Mouse (Mus musculus): ENCODE measurements at regions not wholly inside any gene's neighbourhood (a gene's known extent, or its start where the extent isn't known, plus 50 kb on each side); places are given as distances from the start of the nearest gene placed in this dataset.
"Not testable (repeated sequence)": the region's sequence is repeated elsewhere in the genome, so short reads cannot be mapped to it uniquely, and the experiment has no call there.

GRCm38 (mm10) chr14:14478159-14478558, 77.1 kb downstream of the Olfr721-ps1 start:
- intact Hi-C loops (cut with DNase I; ENCODE audit: low total_unique reads); DNase-seq: not testable (repeated sequence)

DNA sequence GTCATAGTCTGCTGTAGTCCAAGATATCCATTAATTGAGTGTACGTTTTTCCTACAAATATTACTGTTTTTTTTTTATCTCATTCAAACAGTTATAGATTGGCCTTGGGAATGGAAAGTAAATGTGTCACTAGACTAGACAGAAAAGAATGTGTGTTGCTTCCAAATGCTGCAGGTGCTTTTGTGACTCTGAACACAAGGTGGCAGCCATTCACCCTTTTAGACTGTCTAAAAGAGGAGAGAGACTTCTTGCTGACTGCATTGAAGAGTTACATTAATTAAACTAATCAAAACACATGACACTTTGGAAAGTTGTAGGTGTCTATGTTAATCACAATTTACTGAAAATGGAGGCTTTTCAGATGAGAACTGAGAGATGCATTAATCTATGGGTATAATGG, 80.7 kb downstream of the Olfr721-ps1 start:
- no peak for DNase-seq
- intact Hi-C loops (cut with DNase I; ENCODE audit: low total_unique reads), result no loop called here

DNA sequence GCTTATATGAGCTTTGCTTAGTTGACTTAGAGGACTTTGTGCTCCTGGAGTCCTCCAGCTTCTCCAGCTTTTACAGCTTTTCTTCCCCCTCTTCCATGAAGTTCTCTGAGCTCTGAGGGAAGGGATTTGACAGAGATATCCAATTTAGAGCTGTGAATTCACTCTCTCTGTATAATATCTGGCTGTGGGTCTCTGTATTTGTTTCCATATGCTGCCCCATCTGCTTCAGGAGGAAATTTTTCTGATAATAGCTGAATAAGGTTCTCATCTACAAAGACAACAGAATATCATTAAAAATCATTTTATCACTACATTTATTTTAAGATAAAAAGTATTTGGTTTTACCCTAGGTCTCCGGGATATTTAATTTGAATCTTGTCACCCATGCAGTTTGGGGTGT, 85.3 kb downstream of the Olfr721-ps1 start:
- no peak for DNase-seq
- intact Hi-C loops (cut with DNase I; ENCODE audit: low total_unique reads), result no loop called here

DNA sequence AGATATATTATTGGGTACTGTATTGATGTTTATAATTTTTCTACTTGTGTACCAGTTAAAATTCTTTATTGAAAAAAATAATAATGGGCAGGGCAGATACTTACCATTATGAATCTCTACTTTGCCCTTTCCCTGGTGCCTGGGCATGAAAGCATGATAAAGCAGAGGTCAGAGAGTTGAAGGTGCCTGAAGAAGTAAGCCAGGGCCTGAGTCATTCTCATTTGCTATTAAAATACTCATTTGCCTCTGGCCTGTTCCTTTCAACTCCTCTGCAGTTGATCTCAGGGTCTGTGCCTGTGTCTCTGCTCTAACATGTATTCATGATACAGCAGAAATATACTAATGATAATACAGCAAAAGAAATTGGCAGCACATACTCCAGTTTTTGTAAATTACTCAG, 89.4 kb downstream of the Olfr721-ps1 start:
- intact Hi-C loops (cut with DNase I; ENCODE audit: low total_unique reads), result no loop called here

DNA sequence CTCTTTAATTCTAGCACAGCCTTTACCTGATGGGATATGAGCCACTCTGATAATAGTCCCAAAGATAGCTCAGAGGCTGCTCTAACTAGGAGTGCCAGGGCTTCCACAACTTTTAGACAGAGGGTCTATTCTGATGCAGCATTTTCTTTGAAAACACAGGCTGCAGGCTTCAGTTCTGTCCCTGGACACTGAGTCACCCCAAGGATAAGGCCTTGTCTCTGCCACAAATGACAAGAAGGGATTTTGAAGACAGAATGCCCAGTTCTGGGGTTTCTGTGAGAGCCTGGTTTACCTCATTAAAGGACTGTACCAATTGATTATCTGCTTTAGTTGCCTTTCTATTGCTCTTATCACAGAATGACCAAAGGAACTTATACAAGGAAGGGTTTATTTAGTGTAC, 90.9 kb downstream of the Olfr721-ps1 start:
- no peak for DNase-seq
- intact Hi-C loops (cut with DNase I; ENCODE audit: low total_unique reads), result no loop called here

More for the DNA sequence above, 89.4 kb downstream of the Olfr721-ps1 start:
- DNase-seq, result no peak

DNA sequence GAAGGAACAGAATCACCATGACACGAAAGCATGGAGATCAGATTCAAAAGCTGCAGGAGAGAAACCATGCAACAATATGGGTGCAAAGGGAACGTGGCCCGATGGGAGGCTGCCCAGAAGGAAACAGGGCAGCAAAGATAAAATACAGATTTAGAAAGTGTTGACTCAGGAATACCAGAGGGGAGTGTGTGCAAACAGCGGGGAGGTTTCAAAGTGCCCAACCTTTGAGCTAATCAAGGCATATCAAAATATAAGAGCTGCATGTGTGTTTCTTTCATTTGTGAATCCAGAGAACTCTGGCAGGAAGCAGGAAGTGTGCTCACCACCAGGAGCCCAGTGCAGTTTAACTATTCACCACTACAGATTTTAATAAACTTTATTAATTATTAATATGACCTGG, 110.8 kb downstream of the Olfr721-ps1 start:
- no peak for DNase-seq
- intact Hi-C loops (cut with DNase I; ENCODE audit: low total_unique reads), result no loop called here

DNA sequence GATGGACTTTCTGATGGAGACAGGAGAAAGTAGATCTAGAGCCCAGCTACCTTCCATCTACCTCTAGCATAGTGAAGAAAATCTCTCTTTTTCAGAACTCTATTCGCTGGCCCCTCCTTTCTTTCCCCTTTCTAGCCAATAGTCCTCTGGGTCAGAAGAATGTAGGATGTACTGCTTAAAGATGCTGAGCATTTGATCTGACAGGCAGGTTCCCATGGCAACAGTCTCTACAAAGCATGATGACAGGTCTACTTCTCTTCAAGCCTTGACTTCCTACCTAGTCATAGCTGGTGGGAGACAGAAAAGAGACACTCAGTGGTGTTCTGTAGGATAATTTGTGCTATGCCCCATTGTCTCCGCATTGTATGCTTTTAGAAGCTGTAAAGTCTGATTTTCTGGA, 112.0 kb downstream of the Olfr721-ps1 start:
- no peak for DNase-seq
- intact Hi-C loops (cut with DNase I; ENCODE audit: low total_unique reads), result no loop called here

DNA sequence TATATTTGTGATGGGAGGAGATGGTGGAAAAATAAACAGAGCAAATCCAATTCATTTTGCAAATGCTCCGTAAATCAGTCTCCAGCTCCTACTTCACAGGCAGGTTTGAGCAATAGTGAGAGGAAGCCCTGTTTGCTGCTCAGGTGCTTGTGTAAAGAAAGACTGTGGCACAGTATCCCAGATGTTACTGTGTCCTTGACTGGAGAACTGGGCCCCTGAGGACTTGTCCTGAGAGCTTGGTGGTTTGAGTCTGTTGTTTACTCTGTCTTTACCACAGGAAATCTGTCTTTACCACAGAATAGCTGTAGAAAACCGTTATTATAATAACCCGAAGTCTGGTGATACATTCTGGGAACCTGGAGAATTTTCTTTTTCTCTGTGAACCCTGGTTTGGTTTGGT, 112.4 kb downstream of the Olfr721-ps1 start:
- DNase-seq, result no peak
- intact Hi-C loops (cut with DNase I; ENCODE audit: low total_unique reads), result no loop called here

DNA sequence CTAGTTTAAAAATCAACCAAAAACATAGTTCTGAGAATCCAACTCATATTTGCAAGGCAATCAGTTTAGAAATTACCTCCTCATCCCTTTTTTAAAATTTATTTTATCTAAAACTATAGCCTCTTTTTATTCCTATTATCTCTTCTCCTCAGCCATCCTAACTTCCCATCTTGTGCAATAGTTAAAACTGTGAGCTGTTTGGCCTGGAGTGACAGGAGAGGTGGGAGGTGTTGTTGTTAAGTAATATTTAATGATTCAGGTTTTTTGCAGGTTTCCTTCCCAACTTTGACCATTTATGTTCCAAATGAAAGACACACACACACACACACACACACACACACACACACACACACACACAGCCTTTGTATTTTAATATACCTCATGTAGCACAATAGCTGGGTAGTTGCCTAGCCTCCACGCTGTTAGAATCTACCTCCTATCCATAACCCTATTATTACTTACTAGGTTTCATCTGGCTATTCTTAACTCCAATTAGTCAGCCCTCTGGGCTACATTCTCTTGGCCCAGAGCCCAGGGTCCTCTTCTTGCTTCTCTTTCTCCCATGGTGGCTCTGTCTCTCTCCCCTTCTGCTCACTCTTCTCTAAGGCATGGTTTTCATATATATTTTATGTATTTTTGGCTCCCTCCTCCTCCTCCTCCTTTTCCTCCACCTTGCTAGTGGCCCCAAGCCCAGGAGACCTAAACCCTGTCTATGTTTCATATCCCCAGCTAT, 113.5 kb downstream of the Olfr721-ps1 start:
- intact Hi-C loops (cut with DNase I; ENCODE audit: low total_unique reads), result no loop called here
- DNase-seq, result no peak

GRCm38 (mm10) chr14:14515363-14515762, 114.3 kb downstream of the Olfr721-ps1 start:
- intact Hi-C loops (cut with DNase I; ENCODE audit: low total_unique reads), result no loop called here
- no peak for DNase-seq

GRCm38 (mm10) chr14:14515918-14516317, 114.8 kb downstream of the Olfr721-ps1 start:
- intact Hi-C loops (cut with DNase I; ENCODE audit: low total_unique reads), result no loop called here
- DNase-seq, result no peak

- intact Hi-C loops (cut with DNase I; ENCODE audit: low total_unique reads), result no loop called here
- DNase-seq, result no peak
Measured at GRCm38 (mm10) chr14:14518027-14518426, 116.9 kb downstream of the Olfr721-ps1 start.

GRCm38 (mm10) chr14:14518841-14519240, 117.7 kb downstream of the Olfr721-ps1 start:
- DNase-seq, result no peak
- intact Hi-C loops (cut with DNase I; ENCODE audit: low total_unique reads), result no loop called here

DNA sequence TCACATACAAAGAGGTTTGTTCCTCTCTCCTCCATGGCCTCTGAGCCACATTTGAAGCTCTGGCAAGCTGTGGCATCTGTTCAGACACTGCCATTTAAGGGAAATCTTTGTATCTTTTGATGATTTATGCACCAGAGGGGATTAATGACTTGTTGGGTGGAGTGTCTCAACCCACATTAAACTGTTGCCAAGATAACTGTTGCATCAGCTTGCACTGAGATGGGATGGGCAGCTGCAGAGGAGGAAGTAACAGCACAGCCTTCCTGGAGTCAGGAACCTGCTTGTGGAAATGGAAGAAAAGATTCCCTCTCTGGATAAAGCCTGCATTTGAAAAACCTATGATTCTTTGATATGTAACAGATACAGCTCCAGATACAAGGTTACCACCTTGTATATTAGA, 119.1 kb downstream of the Olfr721-ps1 start:
- no peak for DNase-seq
- intact Hi-C loops (cut with DNase I; ENCODE audit: low total_unique reads), result no loop called here

GRCm38 (mm10) chr14:14521331-14521730, 120.2 kb downstream of the Olfr721-ps1 start:
- intact Hi-C loops (cut with DNase I; ENCODE audit: low total_unique reads); DNase-seq: not testable (repeated sequence)

DNA sequence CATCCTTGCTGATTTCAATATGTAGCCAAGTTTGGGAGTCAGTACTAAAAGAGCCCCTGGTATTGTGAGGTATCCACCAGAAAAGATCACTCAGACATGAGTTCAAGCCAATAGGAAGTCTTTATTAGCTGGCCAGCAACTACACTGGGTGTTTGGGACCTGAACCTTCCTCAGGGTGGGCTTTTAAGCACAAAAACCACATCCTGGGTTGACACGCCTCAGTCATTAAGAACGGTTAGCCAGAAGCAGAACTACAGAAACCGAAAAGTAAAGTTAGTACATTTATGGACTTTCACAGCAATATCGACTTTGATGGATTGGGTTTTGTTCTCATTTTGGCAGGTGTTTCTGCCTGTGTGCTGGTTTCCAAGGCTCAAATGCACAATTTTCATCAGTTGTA, 124.1 kb downstream of the Olfr721-ps1 start:
- DNase-seq, result no peak
- intact Hi-C loops (cut with DNase I; ENCODE audit: low total_unique reads), result no loop called here

DNA sequence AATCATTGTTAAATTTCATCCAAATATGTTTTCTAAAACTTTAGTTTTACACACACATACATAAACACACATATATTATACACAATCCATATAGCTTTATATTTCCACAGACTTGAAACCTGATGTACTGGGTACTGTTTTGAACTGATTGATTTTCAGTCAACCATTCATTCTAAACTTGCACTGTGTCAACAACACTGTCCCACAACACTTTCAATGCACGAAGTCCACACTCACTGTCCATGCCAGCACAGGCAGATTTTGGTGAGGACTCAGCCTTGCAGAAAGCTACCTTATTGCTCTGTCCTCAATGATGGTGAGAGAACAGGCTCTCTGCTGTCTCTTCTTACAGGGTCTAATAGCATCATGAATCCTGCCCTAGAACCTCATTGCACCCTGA, 127.3 kb downstream of the Olfr721-ps1 start:
- DNase-seq, result no peak
- intact Hi-C loops (cut with DNase I; ENCODE audit: low total_unique reads), result no loop called here

DNA sequence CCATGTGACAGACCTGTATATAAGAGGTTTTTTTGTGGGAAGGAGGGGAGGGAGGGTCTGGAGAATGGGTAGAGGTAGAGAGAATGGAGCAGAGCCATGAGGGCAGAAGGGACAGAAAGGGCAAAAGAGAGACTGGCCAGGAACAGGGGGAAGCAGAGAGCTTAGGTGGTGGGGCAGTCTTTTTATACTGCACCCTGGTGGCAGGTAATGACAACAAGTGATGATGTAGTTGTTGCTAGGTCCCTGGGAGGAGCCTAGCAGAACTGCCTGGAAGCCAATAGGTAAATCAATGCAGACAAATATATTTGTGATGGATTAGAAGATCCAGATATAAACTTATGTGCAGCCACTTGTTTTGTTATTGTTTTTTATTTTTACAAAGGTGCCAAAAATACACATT, 140.1 kb downstream of the Olfr721-ps1 start:
- DNase-seq, result no peak
- intact Hi-C loops (cut with DNase I; ENCODE audit: low total_unique reads), result no loop called here

DNA sequence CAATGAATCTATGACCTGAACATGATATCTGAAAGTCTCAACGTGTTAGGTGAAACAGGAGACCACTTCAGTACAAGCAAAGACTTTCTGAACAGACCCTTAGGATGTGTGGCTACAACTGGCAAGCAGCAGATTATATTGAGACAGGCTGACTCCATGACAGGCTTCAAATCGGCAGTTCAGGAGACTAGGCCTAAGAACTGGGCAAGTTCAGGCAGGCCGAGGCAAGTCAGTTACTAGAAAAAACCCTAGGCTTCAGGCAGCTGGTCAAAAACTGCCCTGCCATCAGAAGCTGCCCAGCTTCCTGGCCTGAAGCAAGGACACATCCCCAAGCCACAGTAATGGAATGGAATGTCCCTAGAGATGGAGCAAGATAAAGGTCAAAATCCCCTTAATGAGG, 140.6 kb downstream of the Olfr721-ps1 start:
- intact Hi-C loops (cut with DNase I; ENCODE audit: low total_unique reads), result no loop called here
- no peak for DNase-seq

DNA sequence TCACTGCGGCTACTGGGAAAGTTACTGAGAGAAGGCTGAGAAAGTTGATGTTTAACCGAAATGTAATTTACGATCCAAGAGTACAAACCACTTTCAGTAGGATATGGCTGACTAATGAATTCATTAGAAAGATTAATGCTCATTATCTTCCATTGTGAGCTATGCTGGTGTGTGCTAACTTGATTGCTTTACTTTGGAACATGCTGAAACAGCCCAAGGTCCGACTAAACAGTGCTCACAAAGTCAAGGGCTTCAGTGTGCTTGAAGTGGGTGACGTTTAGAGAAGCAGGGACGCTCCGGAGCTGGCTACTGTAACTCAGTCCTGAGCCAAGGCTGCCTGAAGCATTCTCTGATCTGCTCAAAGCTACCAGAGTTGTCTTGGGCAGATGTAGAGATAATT, 143.1 kb downstream of the Olfr721-ps1 start:
- DNase-seq, result no peak
- intact Hi-C loops (cut with DNase I; ENCODE audit: low total_unique reads), result no loop called here

DNA sequence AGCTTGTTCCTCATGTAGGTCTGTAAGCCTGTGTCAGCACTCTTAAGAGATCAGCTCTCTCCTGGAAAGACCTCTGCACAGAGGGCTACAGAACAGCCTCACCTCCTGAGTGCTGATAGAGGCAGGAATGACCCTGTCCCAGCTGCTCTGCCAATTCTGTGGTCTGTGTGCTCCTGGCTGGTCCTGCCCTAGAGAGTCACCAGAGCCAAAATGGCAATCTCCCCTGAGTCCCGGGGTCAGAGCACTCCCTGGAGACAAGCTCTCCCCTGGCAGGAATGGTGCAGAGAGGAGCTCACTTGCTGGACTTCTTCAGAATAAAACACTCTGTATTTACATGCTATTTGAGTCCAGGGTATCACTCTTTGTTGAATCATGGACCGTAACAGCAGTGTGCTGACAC, 149.9 kb upstream of the Slc4a7 start:
- intact Hi-C loops (cut with DNase I; ENCODE audit: low total_unique reads), result no loop called here
- no peak for DNase-seq

DNA sequence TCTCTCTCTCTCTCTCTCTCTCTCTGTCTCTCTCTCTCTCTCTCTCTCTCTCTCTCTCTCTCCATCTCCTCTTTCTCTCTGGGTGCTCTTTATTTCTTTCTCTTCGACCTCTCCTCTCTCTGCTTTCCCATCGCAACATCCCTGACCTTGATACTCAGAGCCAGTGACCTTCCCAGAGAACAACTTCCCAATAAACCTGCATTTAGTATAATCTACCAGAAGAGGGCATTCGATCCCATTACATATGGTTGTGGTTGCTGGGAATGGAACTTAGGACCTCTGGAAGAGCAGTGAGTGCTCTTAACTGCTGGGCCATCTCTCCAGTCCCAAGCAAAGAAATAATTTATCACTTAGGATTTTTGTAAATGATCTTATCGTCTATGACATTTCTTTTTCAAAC, 127.2 kb upstream of the Slc4a7 start:
- no peak for DNase-seq
- intact Hi-C loops (cut with DNase I; ENCODE audit: low total_unique reads), result no loop called here
